Mouse (Mus musculus): ENCODE data around the gene Nufip1. TPM values are rescaled to one million over a fixed set of nuclear protein-coding genes. Genes with fewer than 3 reads are reported as not detected.

The Nufip1 gene
- total RNA-seq (2014; rRNA removed; ENCODE audit: low replicate concordance), result 6.0 and 6.5 TPM in 2 replicates
- 5.4 and 6.0 TPM in 2 replicates for polyA plus RNA-seq (2015; fragmentation: Nextera tagmentation; extraction: Ambion mirVana)

GRCm38 (mm10) chr14:76110396-76111221, at the start of gene Nufip1, which contains the start of gene Gpalpp1:
Nufip1 (plus strand) TSS chr14:76110891.
Gpalpp1 (minus strand) TSS chr14:76110760.
- Histone ChIP-seq H3K9me3 (replicated peaks; ENCODE audit: control insufficient read depth, low read length) (no peaks in the 10 kb centered on the region), H3K27me3 (ENCODE audit: control insufficient read depth, insufficient read depth, low read length) (no peaks in the 10 kb centered on the region), H3K4me1 (ENCODE audit: control insufficient read depth, insufficient read depth) (peaks cover 13% of the 10 kb centered on the region), H3K4me3 (ENCODE audit: low read depth, low read length) (peak within 1 kb of the TSS; percentile 97), H3K4me2 (ENCODE audit: low read depth, low read length) (peak within 1 kb of the TSS; percentile 88), H3K9ac (replicated peaks; ENCODE audit: low read depth, low read length) (peak within 1 kb of the TSS; percentile 70), H3K27ac (ENCODE audit: low read depth) (peak within 1 kb of the TSS; percentile 87), H3K36me3 (replicated peaks; ENCODE audit: control insufficient read depth, insufficient read depth, low read length) (peaks cover 30% of the 10 kb centered on the region)
- TF ChIP-seq CTCF (IDR thresholded peaks at IDR 0.05; ENCODE audit: low read depth) (no peak), EP300 (IDR thresholded peaks at IDR 0.05; ENCODE audit: low read depth) (no peak; the same call in 1 of the 2 replicates)
- ATAC-seq (ENCODE audit: insufficient read depth, low read depth) (peak; percentile 99), DNase-seq (ENCODE audit: low spot score) (peak; percentile 95)
- WGBS, result under 1% methylated on average over 67 of the region's 69 CpGs

DNA sequence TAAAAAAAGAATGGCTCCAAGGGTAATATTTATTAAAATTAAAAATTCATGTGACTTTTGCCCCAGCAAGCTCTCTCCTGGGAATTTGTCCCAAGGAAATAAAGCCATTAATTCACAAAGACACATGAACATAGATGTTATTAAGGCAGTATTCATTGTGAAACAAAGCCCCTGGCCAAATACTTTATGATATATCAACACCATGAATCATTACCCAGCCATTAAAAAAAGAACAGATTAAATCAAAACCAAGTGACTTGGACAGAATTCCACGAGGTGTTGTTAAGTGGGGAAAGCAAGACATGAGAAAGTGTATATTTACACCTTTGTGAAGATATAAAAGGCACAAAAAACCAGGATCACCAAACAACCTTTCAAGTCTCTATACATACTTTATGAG, 43.5 kb upstream of the Nufip1 start:
- no peak for TF ChIP-seq CTCF (IDR thresholded peaks at IDR 0.05; ENCODE audit: low read depth)
- TF ChIP-seq EP300 (IDR thresholded peaks at IDR 0.05; ENCODE audit: low read depth), result no peak
- H3K4me1 ChIP-seq (ENCODE audit: control insufficient read depth, insufficient read depth), result peaks cover 4% of the 10 kb centered on the region; the same call in 1 of the 2 replicates
- H3K36me3 ChIP-seq (replicated peaks; ENCODE audit: control insufficient read depth, insufficient read depth, low read length), result no peaks in the 10 kb centered on the region
- ATAC-seq (ENCODE audit: insufficient read depth, low read depth) (no peak), DNase-seq (ENCODE audit: low spot score) (no peak)
- H3K9ac ChIP-seq (replicated peaks; ENCODE audit: low read depth, low read length), result no peak overlapping the region
- no peak overlapping the region for H3K4me3 ChIP-seq (ENCODE audit: low read depth, low read length)
- H3K4me2 ChIP-seq (ENCODE audit: low read depth, low read length), result no peak overlapping the region
- no peak overlapping the region for H3K27ac ChIP-seq (ENCODE audit: low read depth)
- H3K27me3 ChIP-seq (ENCODE audit: control insufficient read depth, insufficient read depth, low read length), result no peaks in the 10 kb centered on the region
- WGBS, result 70% methylated on average over 1 of the region's 1 CpGs
- no peaks in the 10 kb centered on the region for H3K9me3 ChIP-seq (replicated peaks; ENCODE audit: control insufficient read depth, low read length)

DNA sequence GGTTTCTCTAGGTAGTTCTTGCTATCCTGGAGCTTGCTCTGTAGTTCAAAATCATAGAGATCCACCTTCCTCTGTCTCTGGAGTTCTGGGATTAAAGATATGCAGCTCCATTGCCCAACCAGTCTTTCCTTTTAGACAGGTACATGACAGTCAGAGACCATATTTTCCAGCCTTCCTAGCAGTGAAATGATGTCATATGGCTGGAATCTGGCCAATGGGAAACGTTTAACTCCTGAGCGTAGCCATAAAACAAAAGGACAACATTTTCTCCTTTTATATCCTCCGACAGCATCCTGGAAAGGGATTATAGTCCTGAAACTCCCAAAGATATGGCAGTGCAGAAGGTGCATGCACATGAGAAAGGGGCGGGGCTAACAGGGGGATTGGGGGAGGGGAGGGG, 42.4 kb upstream of the Nufip1 start:
- H3K36me3 ChIP-seq (replicated peaks; ENCODE audit: control insufficient read depth, insufficient read depth, low read length), result no peaks in the 10 kb centered on the region
- H3K4me2 ChIP-seq (ENCODE audit: low read depth, low read length), result no peak overlapping the region
- no peak for DNase-seq (ENCODE audit: low spot score)
- H3K27ac ChIP-seq (ENCODE audit: low read depth), result no peak overlapping the region
- peaks cover 4% of the 10 kb centered on the region; the same call in 1 of the 2 replicates for H3K4me1 ChIP-seq (ENCODE audit: control insufficient read depth, insufficient read depth)
- no peak overlapping the region for H3K4me3 ChIP-seq (ENCODE audit: low read depth, low read length)
- TF ChIP-seq CTCF (IDR thresholded peaks at IDR 0.05; ENCODE audit: low read depth) (no peak), EP300 (IDR thresholded peaks at IDR 0.05; ENCODE audit: low read depth) (no peak)
- 26% methylated on average over 4 of the region's 4 CpGs for WGBS
- no peaks in the 10 kb centered on the region for H3K9me3 ChIP-seq (replicated peaks; ENCODE audit: control insufficient read depth, low read length)
- no peak for ATAC-seq (ENCODE audit: insufficient read depth, low read depth)
- H3K27me3 ChIP-seq (ENCODE audit: control insufficient read depth, insufficient read depth, low read length), result no peaks in the 10 kb centered on the region
- no peak overlapping the region for H3K9ac ChIP-seq (replicated peaks; ENCODE audit: low read depth, low read length)

- 75% methylated on average over 4 of the region's 4 CpGs for WGBS
- Histone ChIP-seq H3K9me3 (replicated peaks; ENCODE audit: control insufficient read depth, low read length) (no peaks in the 10 kb centered on the region), H3K36me3 (replicated peaks; ENCODE audit: control insufficient read depth, insufficient read depth, low read length) (no peaks in the 10 kb centered on the region), H3K27ac (ENCODE audit: low read depth) (no peak overlapping the region), H3K9ac (replicated peaks; ENCODE audit: low read depth, low read length) (no peak overlapping the region), H3K27me3 (ENCODE audit: control insufficient read depth, insufficient read depth, low read length) (no peaks in the 10 kb centered on the region), H3K4me2 (ENCODE audit: low read depth, low read length) (no peak overlapping the region), H3K4me3 (ENCODE audit: low read depth, low read length) (no peak overlapping the region), H3K4me1 (ENCODE audit: control insufficient read depth, insufficient read depth) (peaks cover 4% of the 10 kb centered on the region; the same call in 1 of the 2 replicates)
- TF ChIP-seq CTCF (IDR thresholded peaks at IDR 0.05; ENCODE audit: low read depth) (no peak), EP300 (IDR thresholded peaks at IDR 0.05; ENCODE audit: low read depth) (no peak)
- ATAC-seq (ENCODE audit: insufficient read depth, low read depth), result no peak
- DNase-seq (ENCODE audit: low spot score), result no peak
Measured at GRCm38 (mm10) chr14:76069296-76069695, 41.4 kb upstream of the Nufip1 start.

- Histone ChIP-seq H3K36me3 (replicated peaks; ENCODE audit: control insufficient read depth, insufficient read depth, low read length) (no peaks in the 10 kb centered on the region), H3K9ac (replicated peaks; ENCODE audit: low read depth, low read length) (no peak overlapping the region), H3K4me2 (ENCODE audit: low read depth, low read length) (no peak overlapping the region), H3K4me3 (ENCODE audit: low read depth, low read length) (no peak overlapping the region), H3K9me3 (replicated peaks; ENCODE audit: control insufficient read depth, low read length) (no peaks in the 10 kb centered on the region), H3K27ac (ENCODE audit: low read depth) (no peak overlapping the region), H3K4me1 (ENCODE audit: control insufficient read depth, insufficient read depth) (peaks cover 4% of the 10 kb centered on the region; the same call in 1 of the 2 replicates), H3K27me3 (ENCODE audit: control insufficient read depth, insufficient read depth, low read length) (no peaks in the 10 kb centered on the region)
- DNase-seq (ENCODE audit: low spot score) (no peak), ATAC-seq (ENCODE audit: insufficient read depth, low read depth) (no peak)
- TF ChIP-seq CTCF (IDR thresholded peaks at IDR 0.05; ENCODE audit: low read depth), result no peak
- no peak for TF ChIP-seq EP300 (IDR thresholded peaks at IDR 0.05; ENCODE audit: low read depth)
- WGBS, result 49% methylated on average over 2 of the region's 2 CpGs
Measured at GRCm38 (mm10) chr14:76072626-76073025, 38.1 kb upstream of the Nufip1 start.

Data from heart, postnatal 0 days (tissue).